Mouse (Mus musculus): Measurements from ENCODE around the gene Gna13. TPM values are rescaled to one million over a fixed set of nuclear protein-coding genes. Genes with fewer than 3 reads are reported as not detected.

Gna13 gene
- polyA plus RNA-seq, 1 experiment, result 60.3 TPM

DNA sequence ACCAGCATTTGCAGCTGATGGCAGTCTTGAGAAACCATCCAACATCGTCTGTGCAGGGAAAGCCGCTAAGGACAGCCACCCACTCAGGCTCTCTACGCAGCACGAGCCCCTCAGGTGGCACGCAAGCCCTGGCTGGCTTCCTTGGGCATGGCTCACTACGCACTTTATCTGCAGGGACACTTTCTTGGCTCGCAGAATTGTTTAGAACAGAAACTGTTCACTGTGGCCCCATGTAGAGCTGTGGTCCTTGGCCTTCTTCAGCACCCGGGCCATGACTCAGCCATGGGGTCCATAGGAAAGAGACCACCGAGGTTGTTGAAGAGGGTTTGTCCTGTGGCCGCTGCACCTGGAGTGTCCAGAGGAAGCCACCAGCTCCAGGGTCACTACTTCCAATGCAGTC, 34.7 kb upstream of the Gna13 start:
- H3K27ac ChIP-seq (ENCODE audit: insufficient read depth, low read depth, low read length), result no peak overlapping the region
- no peak overlapping the region for H3K4me3 ChIP-seq (ENCODE audit: low read depth, low read length)
- TF ChIP-seq POLR2A (IDR thresholded peaks at IDR 0.05; ENCODE audit: low read depth, low read length), result no peak
- TF ChIP-seq CTCF (IDR thresholded peaks at IDR 0.05; ENCODE audit: extremely low read depth, insufficient read length, insufficient replicate concordance, low read depth, low read length), result no peak
- H3K36me3 ChIP-seq (ENCODE audit: control insufficient read depth, insufficient read depth, low read length), result no peaks in the 10 kb centered on the region
- no peaks in the 10 kb centered on the region for H3K27me3 ChIP-seq (ENCODE audit: control insufficient read depth, insufficient read depth, low read length)
- peaks cover 10% of the 10 kb centered on the region; the same call in 1 of the 2 replicates for H3K4me1 ChIP-seq (ENCODE audit: control insufficient read depth, insufficient read depth, insufficient read length, low read length)
- WGBS, result 87% methylated on average over 10 of the region's 10 CpGs

DNA sequence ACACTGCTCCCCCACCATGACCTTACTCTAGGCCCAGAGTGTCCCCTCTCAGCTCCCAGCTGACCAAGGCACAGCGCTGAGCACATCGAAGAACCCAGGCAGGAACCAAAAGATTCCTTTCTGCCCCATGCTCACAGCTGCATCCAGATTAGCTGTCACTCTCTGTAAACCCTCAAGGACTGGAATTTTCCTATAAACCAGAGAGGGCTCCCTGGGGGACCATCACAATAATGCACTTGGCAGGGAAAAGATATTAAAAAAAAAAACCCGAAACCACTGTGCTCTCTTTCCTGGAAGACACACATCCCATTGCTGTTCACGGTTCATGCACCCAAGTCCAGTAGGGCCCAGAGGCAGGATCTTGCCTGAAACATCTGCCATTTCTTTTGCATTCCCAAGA, 33.3 kb upstream of the Gna13 start:
- Histone ChIP-seq H3K4me3 (ENCODE audit: low read depth, low read length) (no peak overlapping the region), H3K4me1 (ENCODE audit: control insufficient read depth, insufficient read depth, insufficient read length, low read length) (peaks cover 10% of the 10 kb centered on the region; the same call in 1 of the 2 replicates), H3K36me3 (ENCODE audit: control insufficient read depth, insufficient read depth, low read length) (no peaks in the 10 kb centered on the region), H3K27me3 (ENCODE audit: control insufficient read depth, insufficient read depth, low read length) (no peaks in the 10 kb centered on the region), H3K27ac (ENCODE audit: insufficient read depth, low read depth, low read length) (no peak overlapping the region)
- no peak for TF ChIP-seq CTCF (IDR thresholded peaks at IDR 0.05; ENCODE audit: extremely low read depth, insufficient read length, insufficient replicate concordance, low read depth, low read length)
- no peak for TF ChIP-seq POLR2A (IDR thresholded peaks at IDR 0.05; ENCODE audit: low read depth, low read length)
- WGBS, result 73% methylated on average over 4 of the region's 4 CpGs

DNA sequence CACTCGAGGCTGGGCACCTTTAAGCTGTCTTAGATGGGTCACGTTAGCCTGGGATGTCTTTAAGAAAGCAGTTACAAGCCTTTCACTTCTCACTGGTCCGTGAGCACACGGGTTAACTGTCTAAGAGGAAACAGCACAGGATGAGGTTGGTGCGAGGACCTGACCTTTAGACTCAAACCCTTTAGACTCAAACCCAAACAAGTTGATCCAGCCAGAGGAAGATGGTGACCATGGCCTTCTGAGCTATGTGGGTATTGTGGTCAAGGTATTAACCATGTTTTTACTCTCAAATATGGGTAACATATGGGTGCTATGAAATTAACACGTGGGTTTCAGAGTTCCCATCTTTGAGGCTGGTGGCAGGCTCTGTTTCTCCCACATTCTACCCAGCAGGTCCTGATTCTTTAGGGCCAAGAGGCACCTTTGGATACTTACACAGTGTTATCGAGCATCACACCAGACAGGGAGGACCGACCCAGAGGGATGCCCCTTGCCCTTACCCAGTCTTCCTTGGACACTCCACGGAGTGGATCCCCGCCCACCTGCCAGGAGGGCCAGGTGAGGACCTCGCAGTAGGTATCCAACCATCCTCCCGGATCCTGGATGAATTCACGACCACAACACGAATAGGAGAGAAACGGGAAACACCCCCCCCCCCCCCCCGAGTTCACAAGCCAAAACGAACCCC, 31.8 kb upstream of the Gna13 start:
- Histone ChIP-seq H3K27ac (ENCODE audit: insufficient read depth, low read depth, low read length) (no peak overlapping the region), H3K27me3 (ENCODE audit: control insufficient read depth, insufficient read depth, low read length) (no peaks in the 10 kb centered on the region), H3K36me3 (ENCODE audit: control insufficient read depth, insufficient read depth, low read length) (no peaks in the 10 kb centered on the region), H3K4me1 (ENCODE audit: control insufficient read depth, insufficient read depth, insufficient read length, low read length) (peaks cover 10% of the 10 kb centered on the region; the same call in 1 of the 2 replicates), H3K4me3 (ENCODE audit: low read depth, low read length) (no peak overlapping the region)
- TF ChIP-seq CTCF (IDR thresholded peaks at IDR 0.05; ENCODE audit: extremely low read depth, insufficient read length, insufficient replicate concordance, low read depth, low read length) (no peak), POLR2A (IDR thresholded peaks at IDR 0.05; ENCODE audit: low read depth, low read length) (no peak)
- WGBS, result 19% methylated on average over 17 of the region's 17 CpGs

DNA sequence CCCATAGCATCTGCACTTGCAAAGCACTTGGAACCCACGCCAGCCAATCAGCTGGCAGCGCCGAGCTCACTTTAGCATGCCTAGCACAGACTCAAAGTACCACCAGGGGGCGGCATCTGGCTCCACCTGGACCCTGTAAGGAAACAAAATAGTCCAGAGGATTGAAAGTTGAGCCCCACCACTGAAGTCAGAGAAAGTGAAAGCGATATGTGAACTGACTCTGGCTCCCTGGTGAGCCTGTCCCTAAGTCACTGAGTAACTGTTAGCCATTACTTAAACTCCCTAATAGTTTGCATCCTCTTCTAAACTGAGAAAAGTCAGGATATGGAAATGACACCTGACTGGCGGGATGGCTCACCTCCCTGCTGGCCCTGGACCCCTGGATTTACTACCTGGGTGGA, 31.2 kb upstream of the Gna13 start:
- Histone ChIP-seq H3K27me3 (ENCODE audit: control insufficient read depth, insufficient read depth, low read length) (no peaks in the 10 kb centered on the region), H3K4me1 (ENCODE audit: control insufficient read depth, insufficient read depth, insufficient read length, low read length) (peaks cover 10% of the 10 kb centered on the region; the same call in 1 of the 2 replicates), H3K36me3 (ENCODE audit: control insufficient read depth, insufficient read depth, low read length) (no peaks in the 10 kb centered on the region), H3K27ac (ENCODE audit: insufficient read depth, low read depth, low read length) (peak overlapping the region; percentile 54), H3K4me3 (ENCODE audit: low read depth, low read length) (peak overlapping the region; percentile 62)
- WGBS, result 2% methylated on average over 6 of the region's 6 CpGs
- TF ChIP-seq CTCF (IDR thresholded peaks at IDR 0.05; ENCODE audit: extremely low read depth, insufficient read length, insufficient replicate concordance, low read depth, low read length) (peak; percentile 89; the same call in 1 of the 2 replicates), POLR2A (IDR thresholded peaks at IDR 0.05; ENCODE audit: low read depth, low read length) (no peak)

DNA sequence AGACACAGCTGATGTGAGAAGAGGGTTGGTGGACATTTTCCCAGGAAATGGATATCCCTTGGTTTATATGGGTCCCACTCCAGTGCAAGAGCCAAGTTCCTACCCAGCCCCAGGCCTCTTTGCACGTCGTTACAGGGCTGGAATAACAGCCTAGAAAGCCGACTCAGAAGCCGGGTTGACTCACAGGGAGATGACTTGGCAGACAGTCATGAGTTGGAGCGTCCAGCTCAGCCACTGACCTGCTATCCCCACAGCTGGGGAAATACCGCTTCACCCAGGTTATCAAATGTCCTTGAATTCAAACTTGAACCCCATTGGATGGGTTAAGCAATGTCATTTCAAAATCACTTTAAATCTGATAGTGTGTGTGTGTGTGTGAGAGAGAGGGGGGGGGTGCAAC, 29.9 kb upstream of the Gna13 start:
- H3K27ac ChIP-seq (ENCODE audit: insufficient read depth, low read depth, low read length), result no peak overlapping the region
- H3K4me1 ChIP-seq (ENCODE audit: control insufficient read depth, insufficient read depth, insufficient read length, low read length), result peaks cover 10% of the 10 kb centered on the region; the same call in 1 of the 2 replicates
- no peaks in the 10 kb centered on the region for H3K36me3 ChIP-seq (ENCODE audit: control insufficient read depth, insufficient read depth, low read length)
- H3K27me3 ChIP-seq (ENCODE audit: control insufficient read depth, insufficient read depth, low read length), result no peaks in the 10 kb centered on the region
- TF ChIP-seq CTCF (IDR thresholded peaks at IDR 0.05; ENCODE audit: extremely low read depth, insufficient read length, insufficient replicate concordance, low read depth, low read length), result no peak
- no peak for TF ChIP-seq POLR2A (IDR thresholded peaks at IDR 0.05; ENCODE audit: low read depth, low read length)
- 73% methylated on average over 6 of the region's 6 CpGs for WGBS
- H3K4me3 ChIP-seq (ENCODE audit: low read depth, low read length), result no peak overlapping the region

DNA sequence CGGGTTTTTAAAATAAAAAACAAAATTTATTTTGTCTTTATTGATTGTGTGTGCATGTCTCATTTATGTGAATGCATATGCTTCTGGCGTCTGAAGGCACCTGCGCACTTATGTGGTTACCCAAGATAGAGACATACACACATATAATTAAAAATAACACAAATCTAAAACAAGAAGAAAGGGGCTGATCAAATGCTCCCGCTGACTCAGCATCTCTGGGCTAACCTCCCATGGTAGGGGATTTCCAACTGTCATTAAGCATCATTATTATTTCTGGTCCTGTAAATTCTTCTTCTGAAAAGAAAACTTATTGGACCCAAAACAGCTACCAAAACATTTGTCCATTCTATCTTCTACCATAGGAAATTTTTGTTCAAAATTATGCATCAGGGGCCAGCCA, 27.9 kb upstream of the Gna13 start:
- 87% methylated on average over 4 of the region's 4 CpGs for WGBS
- TF ChIP-seq POLR2A (IDR thresholded peaks at IDR 0.05; ENCODE audit: low read depth, low read length), result no peak
- TF ChIP-seq CTCF (IDR thresholded peaks at IDR 0.05; ENCODE audit: extremely low read depth, insufficient read length, insufficient replicate concordance, low read depth, low read length), result no peak
- no peaks in the 10 kb centered on the region for H3K27me3 ChIP-seq (ENCODE audit: control insufficient read depth, insufficient read depth, low read length)
- no peak overlapping the region for H3K4me3 ChIP-seq (ENCODE audit: low read depth, low read length)
- H3K27ac ChIP-seq (ENCODE audit: insufficient read depth, low read depth, low read length), result no peak overlapping the region
- H3K4me1 ChIP-seq (ENCODE audit: control insufficient read depth, insufficient read depth, insufficient read length, low read length), result peaks cover 10% of the 10 kb centered on the region; the same call in 1 of the 2 replicates
- H3K36me3 ChIP-seq (ENCODE audit: control insufficient read depth, insufficient read depth, low read length), result no peaks in the 10 kb centered on the region

DNA sequence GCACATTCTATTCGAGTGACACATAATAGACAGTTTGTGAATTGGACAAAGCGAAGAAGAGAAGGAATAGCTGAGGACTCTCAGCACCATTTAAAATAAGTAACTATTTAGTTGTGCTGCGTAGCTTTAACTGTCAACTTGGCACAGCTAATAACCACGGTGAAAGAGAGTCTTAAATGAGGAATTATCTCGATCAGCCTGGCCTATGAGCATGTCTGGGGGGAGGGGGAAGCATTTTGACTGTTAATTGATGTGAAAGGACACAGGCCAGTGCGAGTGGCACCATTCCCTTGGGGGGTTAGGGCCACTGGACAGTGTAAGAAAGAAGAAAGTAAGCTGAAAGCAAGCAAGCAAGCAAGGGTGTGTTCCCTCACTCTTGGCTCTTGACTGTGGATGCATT, 26.7 kb upstream of the Gna13 start:
- Histone ChIP-seq H3K36me3 (ENCODE audit: control insufficient read depth, insufficient read depth, low read length) (no peaks in the 10 kb centered on the region), H3K27me3 (ENCODE audit: control insufficient read depth, insufficient read depth, low read length) (no peaks in the 10 kb centered on the region), H3K27ac (ENCODE audit: insufficient read depth, low read depth, low read length) (no peak overlapping the region), H3K4me3 (ENCODE audit: low read depth, low read length) (no peak overlapping the region), H3K4me1 (ENCODE audit: control insufficient read depth, insufficient read depth, insufficient read length, low read length) (peaks cover 7% of the 10 kb centered on the region; the same call in 1 of the 2 replicates)
- no peak for TF ChIP-seq CTCF (IDR thresholded peaks at IDR 0.05; ENCODE audit: extremely low read depth, insufficient read length, insufficient replicate concordance, low read depth, low read length)
- 60% methylated on average over 6 of the region's 6 CpGs for WGBS
